Mouse (Mus musculus): ENCODE results near the gene Rassf3.

DNA sequence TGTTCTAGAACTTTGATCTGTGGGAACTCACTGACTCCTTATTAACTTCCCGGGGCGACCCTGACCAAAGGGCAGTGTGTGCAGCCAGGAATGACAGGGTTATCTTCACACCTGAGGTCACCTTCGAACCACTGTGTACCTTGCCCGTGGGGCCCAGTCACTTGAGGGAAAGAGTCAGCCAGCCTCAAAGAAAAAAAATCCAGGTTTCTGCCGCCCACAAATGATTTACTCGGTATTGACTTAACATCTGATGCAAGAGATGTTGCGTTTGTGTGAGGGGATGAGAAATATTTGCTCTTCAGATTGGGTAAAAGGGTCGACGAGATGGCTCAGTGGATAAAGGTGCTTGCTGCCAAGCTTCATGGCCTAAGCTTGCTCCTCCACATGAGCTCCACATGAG is 10.2 kb upstream of the Rassf3 start:
- no peak for TF ChIP-seq CTCF (IDR thresholded peaks at IDR 0.05; ENCODE audit: low read depth)
- TF ChIP-seq EP300 (IDR thresholded peaks at IDR 0.05; ENCODE audit: low read depth), result no peak
